Mouse (Mus musculus): Measurements from ENCODE around the gene Itga6.

DNA sequence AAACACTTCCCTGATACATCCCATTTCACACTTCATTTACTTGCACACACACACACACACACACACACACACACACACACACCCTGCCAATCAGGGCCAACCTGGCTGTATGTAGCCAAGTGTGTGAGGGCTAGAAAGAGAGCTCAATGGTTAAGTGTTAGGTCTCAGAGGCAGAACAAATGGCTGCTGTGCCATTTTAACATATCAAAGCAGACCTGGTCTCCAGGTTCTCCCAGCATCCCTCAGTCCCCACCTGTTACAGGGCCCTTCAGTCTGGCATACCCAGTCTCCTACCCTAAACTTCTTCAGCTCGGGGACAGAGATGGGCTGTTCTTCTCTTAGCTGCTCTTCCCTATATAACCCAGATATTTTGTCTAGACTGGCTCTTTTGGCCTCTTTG lies 20.0 kb upstream of the Itga6 start:
- TF ChIP-seq CTCF (IDR thresholded peaks at IDR 0.05) (no peak), POLR2A (IDR thresholded peaks at IDR 0.05; ENCODE audit: insufficient read depth, low read depth, low read length) (no peak)

All from heart, adult 2 months (tissue).